Mouse (Mus musculus) cerebellum, postnatal 14 days (tissue): ENCODE measurements around the gene Padi2.

Experiments used
- DNase-seq, 2 experiments: peaks; one replicate each; pipeline ENCODE4 v3.0.0; 2021; ENCODE audit warnings: mixed read lengths in 2 of 2

Padi2 gene

DNA sequence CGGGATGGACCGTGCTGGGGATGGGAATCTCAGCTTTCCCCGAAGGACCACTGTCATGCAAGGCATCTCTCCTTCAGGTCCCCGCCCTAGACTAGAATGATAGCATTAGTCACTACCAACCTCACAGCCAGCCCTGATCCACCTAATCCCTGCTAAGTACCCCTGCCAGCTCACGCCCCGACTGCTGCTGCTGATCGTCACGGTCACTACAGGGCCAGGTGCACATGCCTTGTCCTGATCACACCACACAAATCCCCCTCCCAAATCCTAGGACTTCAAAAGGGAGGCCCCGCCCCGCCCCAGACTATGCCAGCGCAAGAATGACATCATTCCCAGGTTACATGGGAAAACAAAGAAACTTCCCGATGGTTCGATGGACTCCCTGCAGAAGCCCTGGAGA lies 24.4 kb upstream of the Padi2 start:
- DNase-seq = no peak

GRCm38 (mm10) chr4:140882365-140882764 lies 23.8 kb upstream of the Padi2 start:
- no peak for DNase-seq

DNA sequence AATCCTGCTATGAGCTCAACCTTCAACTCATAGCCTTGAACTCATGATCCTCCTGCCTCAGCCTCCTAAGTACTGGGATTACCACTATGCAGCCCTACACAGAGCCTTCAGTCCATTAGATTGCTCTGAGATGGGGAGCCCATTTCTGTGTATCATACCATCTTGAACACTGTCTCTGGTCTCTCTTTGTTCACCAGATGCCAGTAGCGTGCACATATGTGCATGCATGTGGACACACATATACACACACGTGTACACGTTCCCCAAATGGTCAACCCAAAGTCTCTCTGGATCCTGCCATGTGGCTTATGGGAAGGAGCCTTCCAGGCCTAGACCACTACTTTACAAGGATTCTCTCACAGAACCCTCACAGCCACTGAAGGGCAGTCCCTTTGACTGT lies 23.2 kb upstream of the Padi2 start:
- DNase-seq = no peak

GRCm38 (mm10) chr4:140883852-140884251 lies 22.3 kb upstream of the Padi2 start:
- DNase-seq = no peak

DNA sequence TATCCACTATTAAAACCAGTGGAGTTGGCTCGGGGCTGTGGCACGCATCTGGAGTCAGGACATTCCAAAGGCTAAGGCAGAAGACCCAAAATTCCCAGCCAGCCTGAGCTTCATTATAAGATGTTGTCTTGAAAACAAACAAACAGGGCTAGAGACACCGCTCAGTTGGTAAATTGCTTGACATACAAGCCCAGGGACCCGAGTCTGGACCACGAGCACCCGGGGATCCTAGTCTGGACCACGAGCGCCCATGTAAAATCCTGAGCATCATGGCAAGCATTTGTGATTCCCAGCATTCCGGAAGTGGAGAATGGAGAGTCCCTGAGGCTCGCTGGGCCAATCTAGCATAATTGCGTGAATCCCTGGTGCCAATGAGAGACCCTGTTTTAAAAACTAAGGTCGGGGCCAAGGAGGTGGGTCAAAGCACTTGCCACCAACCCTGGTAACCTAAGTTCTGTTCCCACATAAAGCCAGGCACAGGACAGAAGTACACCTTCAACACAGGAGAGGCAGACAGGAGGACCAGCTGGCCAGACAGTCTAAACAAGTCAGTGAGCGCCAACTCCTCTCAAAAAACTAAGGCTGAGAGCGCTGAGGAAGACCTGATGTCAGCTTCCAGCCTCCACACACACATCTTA lies 14.5 kb upstream of the Padi2 start:
- DNase-seq = no peak

DNA sequence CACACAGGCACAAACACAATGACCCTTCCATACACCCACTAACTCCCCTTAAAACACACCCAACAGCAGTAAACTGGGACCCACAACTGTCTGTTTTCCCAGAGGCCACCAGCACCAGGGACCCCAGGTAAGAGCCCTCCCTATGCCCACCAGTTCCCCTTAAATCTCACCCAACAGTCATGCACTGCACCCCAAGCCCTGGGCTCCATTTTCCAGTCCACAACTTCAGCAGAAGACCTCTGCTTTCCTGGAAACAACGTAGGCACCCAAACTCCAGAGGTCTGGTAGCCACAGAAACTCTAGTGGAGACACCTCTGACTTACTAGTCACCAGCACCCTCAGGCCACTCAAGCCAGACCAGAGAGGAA lies 14.0 kb upstream of the Padi2 start:
- no peak for DNase-seq

GRCm38 (mm10) chr4:140904776-140905425 lies 1.2 kb upstream of the Padi2 start:
- no peak for DNase-seq

- no peak for DNase-seq
These were observed 695 bp upstream of the Padi2 start for GRCm38 (mm10) chr4:140905426-140905871.

GRCm38 (mm10) chr4:140906827-140907280 lies 710 bp downstream of the Padi2 start:
- DNase-seq = no peak

DNA sequence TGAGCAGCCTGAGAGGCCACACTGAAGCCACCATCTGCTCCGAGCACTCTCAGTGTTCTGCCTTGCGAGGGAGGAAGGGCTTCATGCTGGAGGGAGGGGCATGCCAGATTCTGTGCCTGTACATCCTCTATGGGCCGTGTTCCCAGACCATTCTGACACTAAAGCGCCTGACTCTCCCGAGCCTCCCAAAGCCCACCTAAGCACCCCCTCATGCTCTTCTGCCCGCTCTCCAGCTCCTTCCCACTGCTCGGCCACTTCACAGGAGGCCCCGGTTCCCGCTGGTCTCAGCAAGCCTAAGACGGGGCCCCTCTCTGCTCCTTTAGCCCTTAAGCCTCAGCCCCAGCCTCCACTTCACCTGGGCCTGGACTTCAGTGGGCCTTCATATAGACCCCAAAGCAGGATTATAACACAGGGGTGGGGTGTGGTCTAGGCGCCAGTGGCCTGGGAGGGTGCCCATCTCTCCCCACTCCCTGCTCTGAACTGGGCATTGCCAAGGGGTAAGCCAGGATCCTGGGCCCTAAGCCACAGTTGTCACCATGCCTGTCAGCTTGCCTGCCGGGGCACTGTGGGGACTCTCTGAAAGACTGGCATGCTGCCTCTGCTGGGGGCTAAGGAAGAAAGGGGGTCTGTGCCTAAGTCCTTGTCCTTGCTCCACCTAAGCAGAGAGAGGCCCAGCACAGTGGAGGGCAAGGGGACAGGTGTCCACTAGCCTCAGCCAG lies 1.3 kb downstream of the Padi2 start:
- DNase-seq = peak in 1 of 2 experiments; percentile 21

DNA sequence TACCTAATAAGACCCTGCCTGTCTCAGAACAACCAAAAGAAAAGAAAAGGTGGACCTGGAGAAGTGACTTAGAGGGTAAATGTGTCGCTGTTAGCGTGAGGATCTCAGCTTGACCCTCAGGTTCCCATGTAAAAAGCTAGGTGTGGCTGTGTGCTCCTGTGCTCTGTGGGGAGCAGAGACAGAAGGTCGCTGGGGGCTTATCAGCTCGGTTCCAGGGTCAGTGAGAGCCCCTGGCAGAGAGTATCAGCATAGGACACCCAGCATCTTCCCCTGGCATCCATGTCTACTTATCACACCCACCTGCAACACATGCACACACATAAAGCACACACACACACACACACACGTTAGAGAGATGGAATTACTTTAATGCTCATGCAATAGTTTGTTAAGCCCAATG lies 2.5 kb downstream of the Padi2 start:
- no peak for DNase-seq

GRCm38 (mm10) chr4:140909536-140909935 lies 3.4 kb downstream of the Padi2 start:
- DNase-seq = no peak

DNA sequence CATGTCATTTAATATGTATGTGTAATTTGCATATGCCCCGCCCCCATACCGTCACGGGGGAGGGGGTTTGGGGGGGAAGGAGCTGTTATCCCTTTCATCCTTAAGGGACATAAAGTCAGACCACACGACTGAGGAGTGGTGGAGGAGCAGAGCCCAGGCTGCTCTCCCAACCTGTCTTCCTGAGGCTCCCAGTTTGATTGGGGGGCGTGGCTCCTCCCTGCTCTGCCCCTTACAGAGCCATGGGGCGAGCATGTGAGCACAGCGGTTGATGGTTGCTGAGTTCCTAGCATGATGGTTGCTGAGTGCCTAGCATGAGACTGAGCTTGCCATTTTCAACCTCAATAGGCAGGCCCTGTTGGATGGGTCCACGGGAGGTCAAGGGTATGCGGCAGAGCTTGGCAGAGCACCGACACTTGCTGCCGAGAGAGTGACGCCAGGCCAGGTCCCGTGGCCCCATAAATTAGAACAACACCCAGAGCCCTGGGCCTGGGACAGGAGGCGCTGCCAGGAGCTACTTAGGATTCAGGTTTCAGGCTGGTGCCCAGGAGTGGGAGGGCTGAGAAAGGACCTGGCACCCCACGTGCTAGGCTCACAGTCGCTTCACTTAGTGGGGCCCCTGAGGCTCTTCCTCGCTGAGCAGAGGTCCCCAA lies 4.6 kb downstream of the Padi2 start:
- DNase-seq = no peak

GRCm38 (mm10) chr4:140911416-140911815 lies 5.3 kb downstream of the Padi2 start:
- no peak for DNase-seq

DNA sequence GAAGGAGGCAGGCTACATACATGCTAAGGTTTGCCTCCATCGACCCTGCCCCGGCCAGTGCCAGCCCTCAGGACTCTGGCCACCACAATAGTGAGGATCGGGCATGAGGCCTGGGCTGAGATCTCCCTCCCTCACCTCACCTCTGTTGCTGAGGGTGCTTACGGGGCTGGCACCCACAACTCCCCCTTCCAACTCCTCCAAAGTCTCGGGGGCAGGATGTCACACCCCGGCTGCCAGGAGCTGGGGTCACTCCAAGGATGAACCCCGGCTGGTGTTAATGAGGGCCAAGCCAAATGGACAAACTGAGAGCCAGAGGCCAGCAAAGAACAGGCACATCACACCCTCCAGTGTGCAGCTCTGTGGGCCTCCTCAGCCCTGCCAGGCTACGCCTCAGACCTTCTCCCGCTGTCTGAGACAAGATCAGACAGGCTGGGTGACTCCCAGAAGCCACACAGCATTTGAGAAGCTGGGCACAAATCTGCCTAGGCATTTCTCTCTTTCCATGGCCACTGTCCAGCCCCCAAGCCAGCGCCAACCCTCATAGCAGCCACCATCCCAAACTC lies 6.2 kb downstream of the Padi2 start:
- no peak for DNase-seq

DNA sequence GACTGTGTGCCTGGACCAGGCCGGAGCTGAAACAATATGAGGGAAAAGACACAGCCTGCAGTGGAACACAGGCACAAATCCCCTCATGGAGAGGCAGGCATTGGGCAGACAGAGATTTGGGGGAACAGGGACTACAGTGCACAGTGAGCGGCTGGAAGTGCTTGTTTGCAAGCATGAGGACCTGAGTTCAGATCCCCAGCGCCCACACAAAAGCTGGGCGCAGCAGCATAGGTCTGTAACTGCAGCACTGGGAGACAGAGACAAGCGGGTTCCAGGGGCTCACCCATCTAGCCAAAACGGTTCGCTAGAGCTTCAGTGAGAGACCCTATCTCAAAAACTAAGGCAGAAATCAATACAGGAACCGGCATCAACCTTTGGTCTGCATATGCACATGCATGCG lies 7.4 kb downstream of the Padi2 start:
- DNase-seq = no peak

DNA sequence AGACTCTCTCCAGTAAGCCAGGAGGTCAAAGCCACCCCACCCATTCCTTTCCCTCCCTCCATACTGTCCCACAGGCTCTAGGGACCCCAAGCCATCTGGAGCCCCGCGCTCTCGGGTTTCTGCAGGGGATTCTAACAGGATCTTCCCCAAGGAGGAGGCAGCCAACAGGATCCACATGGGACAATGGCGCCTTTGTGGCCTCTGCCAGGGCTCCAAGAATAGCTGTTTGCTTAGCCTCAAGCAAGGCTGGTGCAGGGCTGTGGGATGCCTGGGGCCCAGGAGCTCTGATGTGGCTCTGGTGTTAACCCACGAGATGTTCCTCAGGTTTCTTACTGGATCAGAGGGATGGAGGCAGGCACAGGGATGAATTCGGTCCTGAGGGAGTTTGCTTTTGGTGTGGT lies 8.6 kb downstream of the Padi2 start:
- no peak for DNase-seq

DNA sequence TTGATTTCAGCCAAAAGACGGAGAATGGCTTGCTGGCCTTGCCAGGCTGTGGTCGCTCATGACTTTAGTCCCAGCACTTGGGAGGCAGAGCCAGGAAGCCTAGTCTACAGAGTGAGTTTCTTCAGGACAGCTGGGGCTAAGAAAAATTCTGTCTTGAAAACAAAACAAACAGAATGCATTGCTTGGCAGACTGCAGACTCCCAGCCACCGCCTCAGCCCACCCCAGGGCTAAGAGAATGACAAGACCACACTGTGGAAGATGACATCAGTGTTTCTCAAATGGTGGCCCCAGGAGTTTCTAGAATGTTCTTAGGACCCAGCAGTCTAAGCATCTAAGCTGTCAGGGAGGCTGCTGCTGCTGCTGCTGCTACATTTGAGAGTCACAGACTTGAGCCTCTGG lies 9.1 kb downstream of the Padi2 start:
- DNase-seq = no peak

DNA sequence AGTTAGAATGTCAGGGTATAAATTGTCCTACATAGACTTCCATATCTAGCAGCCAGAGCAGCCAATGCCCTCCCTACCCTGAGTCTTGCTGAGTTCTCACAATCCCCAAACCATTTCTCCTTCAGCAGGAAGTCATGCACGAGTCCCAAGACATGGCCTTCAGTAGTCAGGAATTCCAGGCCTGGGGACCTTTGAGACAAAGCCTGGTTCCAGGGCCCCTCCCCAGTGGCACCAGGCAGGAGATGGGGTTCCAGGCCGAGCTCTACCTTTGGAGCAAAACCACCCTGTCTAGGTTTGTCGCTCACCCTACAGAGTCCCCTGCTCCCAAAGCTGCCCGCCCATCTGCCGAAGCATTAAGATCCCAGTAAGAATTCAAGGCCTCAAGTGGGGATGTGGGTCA lies 10.2 kb downstream of the Padi2 start:
- DNase-seq = no peak

DNA sequence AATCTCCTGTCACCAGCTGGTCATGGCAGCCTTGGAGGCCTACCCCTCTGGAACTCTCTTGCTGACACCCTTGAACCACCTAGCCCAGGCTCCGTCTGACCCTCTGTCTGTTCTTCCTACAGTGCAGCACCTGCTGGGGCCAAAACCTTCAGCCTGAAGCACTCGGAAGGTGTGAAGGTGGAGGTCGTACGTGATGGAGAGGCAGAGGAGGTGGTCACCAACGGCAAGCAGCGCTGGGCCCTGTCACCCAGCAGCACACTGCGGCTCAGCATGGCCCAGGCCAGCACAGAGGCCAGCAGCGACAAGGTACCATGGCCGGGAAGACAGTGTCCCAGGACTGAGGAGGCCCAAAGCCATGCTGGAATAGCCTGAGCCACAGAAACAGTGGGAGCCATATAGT lies 11.3 kb downstream of the Padi2 start:
- no peak for DNase-seq

- no peak for DNase-seq
These were observed 14.1 kb downstream of the Padi2 start for GRCm38 (mm10) chr4:140919974-140920836.

GRCm38 (mm10) chr4:140922508-140922907 lies 16.4 kb downstream of the Padi2 start:
- no peak for DNase-seq
